Mouse (Mus musculus): ENCODE results near the gene Fmo2.

GRCm38 (mm10) chr1:162895900-162896299 lies 2.6 kb downstream of the Fmo2 start:
- no peak for TF ChIP-seq POLR2A (IDR thresholded peaks at IDR 0.05; ENCODE audit: insufficient read length, low read depth)
- no peak for TF ChIP-seq USF1 (IDR thresholded peaks at IDR 0.05; ENCODE audit: low read depth)
- TF ChIP-seq MYOG (IDR thresholded peaks at IDR 0.05; ENCODE audit: control insufficient read depth in 1 of 3, insufficient read depth in 1 of 3, insufficient read length in 2 of 3, low read depth in 2 of 3), result no peak
- TF ChIP-seq E2F4 (IDR thresholded peaks at IDR 0.05; ENCODE audit: insufficient read depth), result no peak
- TF ChIP-seq MYOD1 (IDR thresholded peaks at IDR 0.05; ENCODE audit: control insufficient read depth in 1 of 3, insufficient read length in 2 of 3, low read depth in 2 of 3), result no peak

All from myocyte (in vitro differentiated cells).